Mouse (Mus musculus): ENCODE data around the gene Svep1. TPM values are rescaled to one million over a fixed set of nuclear protein-coding genes. Genes with fewer than 3 reads are reported as not detected.

The Svep1 gene
- polyA plus RNA-seq, 1 experiment from 2014 or later, result 2.0 TPM

DNA sequence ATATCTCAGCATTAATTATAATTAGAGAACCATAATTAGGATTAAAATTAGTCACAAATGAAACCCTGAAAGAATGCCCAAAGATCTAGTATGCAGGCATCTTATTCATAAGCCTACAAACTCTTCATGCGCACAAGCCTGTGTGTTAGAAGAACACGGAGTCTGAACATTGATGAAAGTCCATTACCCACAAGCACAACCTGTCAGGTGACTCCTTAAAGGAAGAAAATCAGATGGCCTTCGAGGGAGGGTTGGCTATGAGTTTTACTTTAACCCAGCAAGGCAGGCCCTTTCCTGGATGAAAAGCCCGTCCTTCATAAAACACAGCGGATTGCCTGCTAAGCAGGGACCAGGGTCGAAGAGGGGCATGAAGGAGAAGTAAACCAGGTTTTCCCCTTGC lies 161.8 kb downstream of the Svep1 start:
- Histone ChIP-seq H3K36me3 (ENCODE audit: control insufficient read depth, insufficient read depth) (peaks cover 3% of the 10 kb centered on the region; the same call in 1 of the 2 replicates), H3K4me1 (replicated peaks; ENCODE audit: control insufficient read depth, insufficient read depth, low read length) (no peaks in the 10 kb centered on the region), H3K27ac (ENCODE audit: low read depth, low read length) (no peak overlapping the region), H3K9me3 (ENCODE audit: control insufficient read depth) (no peaks in the 10 kb centered on the region), H3K4me2 (replicated peaks; ENCODE audit: low read depth) (no peak overlapping the region), H3K4me3 (ENCODE audit: low read depth, low read length) (no peak overlapping the region), H3K27me3 (replicated peaks; ENCODE audit: control insufficient read depth, insufficient read depth, low read length) (no peaks in the 10 kb centered on the region), H3K9ac (ENCODE audit: low read depth, low read length) (no peak overlapping the region)
- 55% methylated on average over 6 of the region's 6 CpGs for WGBS
- peak; percentile 63 for ATAC-seq
- no peak for TF ChIP-seq CTCF (IDR thresholded peaks at IDR 0.05; ENCODE audit: low read depth)

GRCm38 (mm10) chr4:58044356-58044755 lies 162.3 kb downstream of the Svep1 start:
- TF ChIP-seq CTCF (IDR thresholded peaks at IDR 0.05; ENCODE audit: low read depth), result no peak
- no peaks in the 10 kb centered on the region for H3K27me3 ChIP-seq (replicated peaks; ENCODE audit: control insufficient read depth, insufficient read depth, low read length)
- 87% methylated on average over 3 of the region's 3 CpGs for WGBS
- no peaks in the 10 kb centered on the region for H3K9me3 ChIP-seq (ENCODE audit: control insufficient read depth)
- no peak overlapping the region for H3K9ac ChIP-seq (ENCODE audit: low read depth, low read length)
- peaks cover 3% of the 10 kb centered on the region; the same call in 1 of the 2 replicates for H3K36me3 ChIP-seq (ENCODE audit: control insufficient read depth, insufficient read depth)
- no peaks in the 10 kb centered on the region for H3K4me1 ChIP-seq (replicated peaks; ENCODE audit: control insufficient read depth, insufficient read depth, low read length)
- H3K4me2 ChIP-seq (replicated peaks; ENCODE audit: low read depth), result no peak overlapping the region
- ATAC-seq, result peak; percentile 63; the same call in 1 of the 2 replicates
- no peak overlapping the region for H3K27ac ChIP-seq (ENCODE audit: low read depth, low read length)
- no peak overlapping the region for H3K4me3 ChIP-seq (ENCODE audit: low read depth, low read length)

DNA sequence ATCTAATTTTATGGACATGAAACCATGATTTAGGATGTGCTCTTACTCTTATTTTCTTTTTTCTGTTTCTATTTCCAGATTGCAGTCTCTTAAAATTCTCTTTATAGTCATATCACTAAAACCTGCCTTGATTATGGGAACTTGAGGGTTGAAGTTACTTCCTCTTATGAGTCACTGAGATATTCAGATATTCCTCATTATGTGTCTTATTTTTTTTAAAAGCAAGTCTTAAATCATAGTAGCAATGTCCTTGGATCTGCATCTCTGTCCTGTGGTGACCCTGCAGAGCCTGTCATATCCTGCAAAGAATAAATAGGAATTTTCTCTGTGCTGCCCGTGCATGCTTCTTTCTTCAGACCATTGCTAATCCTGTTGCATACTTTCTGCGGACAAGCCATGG lies 166.6 kb downstream of the Svep1 start:
- no peak for ATAC-seq
- Histone ChIP-seq H3K36me3 (ENCODE audit: control insufficient read depth, insufficient read depth) (no peaks in the 10 kb centered on the region), H3K27ac (ENCODE audit: low read depth, low read length) (no peak overlapping the region), H3K9ac (ENCODE audit: low read depth, low read length) (no peak overlapping the region), H3K9me3 (ENCODE audit: control insufficient read depth) (no peaks in the 10 kb centered on the region), H3K4me1 (replicated peaks; ENCODE audit: control insufficient read depth, insufficient read depth, low read length) (no peaks in the 10 kb centered on the region), H3K4me3 (ENCODE audit: low read depth, low read length) (no peak overlapping the region), H3K27me3 (replicated peaks; ENCODE audit: control insufficient read depth, insufficient read depth, low read length) (no peaks in the 10 kb centered on the region), H3K4me2 (replicated peaks; ENCODE audit: low read depth) (no peak overlapping the region)
- WGBS, result 76% methylated on average over 2 of the region's 2 CpGs
- TF ChIP-seq CTCF (IDR thresholded peaks at IDR 0.05; ENCODE audit: low read depth), result no peak

DNA sequence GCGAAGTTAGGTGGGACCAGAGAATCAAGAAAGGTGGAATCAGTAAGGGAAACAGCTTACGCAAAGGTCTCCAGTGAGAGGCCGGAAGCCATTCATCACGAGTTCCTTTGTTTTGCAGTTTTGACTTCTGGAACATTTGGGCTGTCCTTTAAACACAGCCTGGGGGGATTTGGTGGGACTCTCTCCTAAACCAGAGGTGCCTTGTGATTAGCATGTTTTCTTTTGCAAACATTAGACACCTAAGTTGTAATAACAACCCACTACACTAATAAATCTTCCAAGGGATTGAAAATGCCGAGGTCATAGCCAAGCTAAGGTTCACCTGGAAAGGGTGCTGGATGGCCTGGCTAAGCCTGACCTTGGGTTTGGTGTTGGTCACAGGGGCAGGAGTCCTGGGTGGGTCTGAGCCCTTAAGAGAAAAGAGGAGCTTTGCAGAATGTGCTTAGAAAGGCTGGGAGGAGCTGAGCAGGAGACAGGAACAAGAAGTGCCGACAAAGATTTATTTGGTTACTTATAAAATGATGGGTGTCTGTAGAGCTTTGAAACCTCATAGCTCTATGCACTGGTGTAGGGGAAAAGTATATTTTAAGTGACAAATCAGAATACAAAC lies 169.5 kb downstream of the Svep1 start:
- ATAC-seq, result no peak
- Histone ChIP-seq H3K27ac (ENCODE audit: low read depth, low read length) (no peak overlapping the region), H3K9ac (ENCODE audit: low read depth, low read length) (no peak overlapping the region), H3K9me3 (ENCODE audit: control insufficient read depth) (no peaks in the 10 kb centered on the region), H3K27me3 (replicated peaks; ENCODE audit: control insufficient read depth, insufficient read depth, low read length) (no peaks in the 10 kb centered on the region), H3K36me3 (ENCODE audit: control insufficient read depth, insufficient read depth) (no peaks in the 10 kb centered on the region), H3K4me3 (ENCODE audit: low read depth, low read length) (no peak overlapping the region), H3K4me1 (replicated peaks; ENCODE audit: control insufficient read depth, insufficient read depth, low read length) (no peaks in the 10 kb centered on the region), H3K4me2 (replicated peaks; ENCODE audit: low read depth) (no peak overlapping the region)
- WGBS, result 67% methylated on average over 6 of the region's 6 CpGs
- TF ChIP-seq CTCF (IDR thresholded peaks at IDR 0.05; ENCODE audit: low read depth), result no peak

DNA sequence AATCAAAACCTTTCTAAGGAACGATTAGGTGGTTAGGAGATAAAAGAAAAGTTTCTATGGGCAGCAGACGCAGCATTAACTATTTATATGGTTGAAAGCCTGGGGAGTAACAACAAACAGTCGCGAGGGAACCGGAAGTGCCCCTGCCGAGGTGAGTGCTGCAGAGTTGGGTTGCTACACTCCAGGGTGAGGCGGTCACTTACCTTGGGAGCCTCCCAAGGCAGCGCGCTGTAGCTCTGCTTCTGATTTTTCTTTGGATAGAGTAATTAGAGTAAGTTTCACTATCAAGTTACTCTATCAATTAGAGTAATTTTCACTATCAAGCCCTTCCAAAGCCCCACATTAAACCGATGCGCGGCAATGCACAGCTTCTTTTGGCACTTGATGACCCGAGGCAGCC lies 172.0 kb downstream of the Svep1 start:
- no peak for TF ChIP-seq CTCF (IDR thresholded peaks at IDR 0.05; ENCODE audit: low read depth)

DNA sequence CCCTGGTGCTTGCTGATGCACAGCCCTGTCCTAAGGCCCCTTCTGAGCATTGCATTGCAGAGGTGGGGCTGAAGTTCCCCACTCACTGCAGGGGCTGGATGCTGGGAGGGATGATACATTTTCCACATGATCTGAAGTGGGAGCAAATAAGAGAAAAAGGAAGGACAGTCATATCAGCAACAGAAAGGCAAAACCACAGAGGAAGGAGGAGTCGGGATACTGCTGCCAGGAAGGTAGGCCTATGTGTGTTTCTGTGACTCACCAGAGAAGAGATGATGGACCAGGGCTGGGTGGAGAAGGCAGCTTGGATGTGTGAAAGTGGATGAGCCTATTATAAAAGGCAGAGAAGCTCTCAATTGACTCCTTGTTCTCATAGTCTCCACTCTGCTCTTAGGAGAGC lies 173.9 kb downstream of the Svep1 start:
- Histone ChIP-seq H3K4me2 (replicated peaks; ENCODE audit: low read depth) (no peak overlapping the region), H3K36me3 (ENCODE audit: control insufficient read depth, insufficient read depth) (no peaks in the 10 kb centered on the region), H3K9ac (ENCODE audit: low read depth, low read length) (no peak overlapping the region), H3K27ac (ENCODE audit: low read depth, low read length) (no peak overlapping the region), H3K4me3 (ENCODE audit: low read depth, low read length) (no peak overlapping the region), H3K27me3 (replicated peaks; ENCODE audit: control insufficient read depth, insufficient read depth, low read length) (no peaks in the 10 kb centered on the region), H3K9me3 (ENCODE audit: control insufficient read depth) (0 out of 2 replicates have a peak, but pooled peaks cover 4% of the 10 kb centered on the region), H3K4me1 (replicated peaks; ENCODE audit: control insufficient read depth, insufficient read depth, low read length) (no peaks in the 10 kb centered on the region)
- TF ChIP-seq CTCF (IDR thresholded peaks at IDR 0.05; ENCODE audit: low read depth), result no peak
- ATAC-seq, result no peak
- 79% methylated on average over 1 of the region's 1 CpGs for whole genome bisulfite sequencing

More for the DNA sequence above, 172.0 kb downstream of the Svep1 start:
- H3K27me3 ChIP-seq (replicated peaks; ENCODE audit: control insufficient read depth, insufficient read depth, low read length), result no peaks in the 10 kb centered on the region
- H3K9me3 ChIP-seq (ENCODE audit: control insufficient read depth), result 0 out of 2 replicates have a peak, but pooled peaks cover 4% of the 10 kb centered on the region
- ATAC-seq, result no peak
- 40% methylated on average over 13 of the region's 13 CpGs for WGBS
- H3K9ac ChIP-seq (ENCODE audit: low read depth, low read length), result no peak overlapping the region
- peak overlapping the region; percentile 57 for H3K4me2 ChIP-seq (replicated peaks; ENCODE audit: low read depth)
- H3K36me3 ChIP-seq (ENCODE audit: control insufficient read depth, insufficient read depth), result no peaks in the 10 kb centered on the region
- H3K27ac ChIP-seq (ENCODE audit: low read depth, low read length), result no peak overlapping the region
- no peaks in the 10 kb centered on the region for H3K4me1 ChIP-seq (replicated peaks; ENCODE audit: control insufficient read depth, insufficient read depth, low read length)
- H3K4me3 ChIP-seq (ENCODE audit: low read depth, low read length), result peak overlapping the region; percentile 31
